Mouse (Mus musculus) erythroblast, embryonic 14.5 days (primary cell): Measurements from ENCODE around the gene Parp6. TPM values are rescaled to one million over a fixed set of nuclear protein-coding genes. Genes with fewer than 3 reads are reported as not detected.
A peak's percentile ranks its signal among the peaks of the same experiment; 100 is the strongest.

Source experiments
- H3K27me3 ChIP-seq: 2 replicates; pipeline ENCODE4 v1.6.1; 2012; ENCODE audit warnings: inconsistent platforms; ENCODE audit not compliant: control insufficient read depth
- H3K36me3 ChIP-seq: 2 replicates; pipeline ENCODE4 v1.6.1; 2012; ENCODE audit warnings: mild to moderate bottlenecking, inconsistent platforms; ENCODE audit not compliant: control insufficient read depth
- H3K4me1 ChIP-seq: 2 replicates; pipeline ENCODE4 v1.6.1; 2012; ENCODE audit warnings: inconsistent platforms; ENCODE audit not compliant: control insufficient read depth
- H3K4me3 ChIP-seq: replicated peaks from 2 replicates; pipeline ENCODE3; 2012; ENCODE audit warnings: moderate library complexity, mild to moderate bottlenecking, inconsistent platforms
- H3K9me3 ChIP-seq: 2 replicates; pipeline ENCODE4 v1.6.1; 2012; ENCODE audit warnings: low read length, inconsistent platforms, mixed read lengths; ENCODE audit not compliant: control insufficient read depth
- GATA1 ChIP-seq: IDR thresholded peaks from 2 replicates; pipeline ENCODE4 v1.6.1; 2012; ENCODE audit warnings: low read length, inconsistent platforms, mixed read lengths
- TAL1 ChIP-seq: IDR thresholded peaks from 3 replicates; pipeline ENCODE4 v1.6.1; 2012; ENCODE audit warnings: low read length, inconsistent platforms, mixed read lengths
- polyA plus RNA-seq: library from polyadenylated mRNA; stranded (reverse); fragments of >175 nt; gene quantifications from 2 replicates; pipeline ENCODE4 v1.2.3, GENCODE M21; 2012

Gene Parp6
- polyA plus RNA-seq, 1 experiment: 0.20 TPM

GRCm38 (mm10) chr9:59672195-59672894 lies 55.3 kb downstream of the Parp6 start:
- Histone ChIP-seq H3K9me3 (no peaks in the 10 kb centered on the region), H3K4me3 (no peak overlapping the region), H3K36me3 (peaks cover 11% of the 10 kb centered on the region; the same call in 1 of the 2 replicates), H3K27me3 (peaks cover 18% of the 10 kb centered on the region), H3K4me1 (peaks cover 20% of the 10 kb centered on the region)
- TF ChIP-seq GATA1: no peak
- no peak for TF ChIP-seq TAL1

- peaks cover 11% of the 10 kb centered on the region; the same call in 1 of the 2 replicates for H3K36me3 ChIP-seq
- no peak for TF ChIP-seq GATA1
- TF ChIP-seq TAL1: no peak
- H3K9me3 ChIP-seq: no peaks in the 10 kb centered on the region
- peaks cover 22% of the 10 kb centered on the region for H3K4me1 ChIP-seq
- H3K27me3 ChIP-seq: peaks cover 18% of the 10 kb centered on the region
- no peak overlapping the region for H3K4me3 ChIP-seq
These were observed 56.3 kb downstream of the Parp6 start for GRCm38 (mm10) chr9:59673427-59673826.

- Histone ChIP-seq H3K9me3 (no peaks in the 10 kb centered on the region), H3K4me1 (peaks cover 31% of the 10 kb centered on the region), H3K27me3 (peaks cover 25% of the 10 kb centered on the region), H3K36me3 (peaks cover 11% of the 10 kb centered on the region; the same call in 1 of the 2 replicates), H3K4me3 (no peak overlapping the region)
- TF ChIP-seq TAL1 (no peak), GATA1 (no peak)
These were observed 58.5 kb downstream of the Parp6 start for GRCm38 (mm10) chr9:59675598-59675997.

- Histone ChIP-seq H3K4me1 (peaks cover 14% of the 10 kb centered on the region), H3K4me3 (no peak overlapping the region), H3K36me3 (peaks cover 8% of the 10 kb centered on the region; the same call in 1 of the 2 replicates), H3K27me3 (peaks cover 40% of the 10 kb centered on the region), H3K9me3 (no peaks in the 10 kb centered on the region)
- TF ChIP-seq GATA1: no peak
- TF ChIP-seq TAL1: no peak
These were observed 61.2 kb downstream of the Parp6 start for GRCm38 (mm10) chr9:59678313-59678712.

GRCm38 (mm10) chr9:59679678-59680533 lies 62.8 kb downstream of the Parp6 start, which contains the start of gene Gramd2:
Gene Gramd2, plus strand, starts transcription at chr9:59680144.
- Histone ChIP-seq H3K9me3 (no peaks in the 10 kb centered on the region), H3K4me1 (peaks cover 11% of the 10 kb centered on the region), H3K27me3 (peaks cover 44% of the 10 kb centered on the region), H3K4me3 (peak within 1 kb of the TSS; percentile 44), H3K36me3 (peaks cover 6% of the 10 kb centered on the region; the same call in 1 of the 2 replicates)
- TF ChIP-seq TAL1: no peak
- TF ChIP-seq GATA1: no peak

GRCm38 (mm10) chr9:59680534-59680875 lies 63.4 kb downstream of the Parp6 start:
- peaks cover 11% of the 10 kb centered on the region for H3K4me1 ChIP-seq
- peaks cover 45% of the 10 kb centered on the region for H3K27me3 ChIP-seq
- 0 out of 2 replicates have a peak, but pooled peaks cover 2% of the 10 kb centered on the region for H3K36me3 ChIP-seq
- peak overlapping the region; percentile 44 for H3K4me3 ChIP-seq
- H3K9me3 ChIP-seq: no peaks in the 10 kb centered on the region
- TF ChIP-seq GATA1: no peak
- TF ChIP-seq TAL1: no peak

- Histone ChIP-seq H3K36me3 (no peaks in the 10 kb centered on the region), H3K4me1 (peaks cover 14% of the 10 kb centered on the region), H3K27me3 (peaks cover 58% of the 10 kb centered on the region), H3K9me3 (no peaks in the 10 kb centered on the region), H3K4me3 (no peak overlapping the region)
- TF ChIP-seq GATA1 (no peak), TAL1 (no peak)
These were observed 66.9 kb downstream of the Parp6 start for GRCm38 (mm10) chr9:59684020-59684419.

- no peaks in the 10 kb centered on the region for H3K9me3 ChIP-seq
- no peaks in the 10 kb centered on the region for H3K36me3 ChIP-seq
- peaks cover 6% of the 10 kb centered on the region for H3K4me1 ChIP-seq
- TF ChIP-seq GATA1: no peak
- TF ChIP-seq TAL1: no peak
- H3K4me3 ChIP-seq: no peak overlapping the region
- peaks cover 42% of the 10 kb centered on the region for H3K27me3 ChIP-seq
These were observed 70.4 kb downstream of the Parp6 start for GRCm38 (mm10) chr9:59687416-59688046.
